Mouse (Mus musculus) adrenal gland, adult (tissue): Measurements from ENCODE around the gene Hnrnpll.
"Not testable (repeated sequence)": the region's sequence is repeated elsewhere in the genome, so short reads cannot be mapped to it uniquely, and the experiment has no call there.

Experiments
- DNase-seq, 2 experiments: peaks; one replicate each; pipeline ENCODE4 v3.0.0; 2022 to 2023; ENCODE audit warnings: low spot score in 1 of 2; ENCODE audit not compliant: inconsistent age in 2 of 2

The Hnrnpll gene

DNA sequence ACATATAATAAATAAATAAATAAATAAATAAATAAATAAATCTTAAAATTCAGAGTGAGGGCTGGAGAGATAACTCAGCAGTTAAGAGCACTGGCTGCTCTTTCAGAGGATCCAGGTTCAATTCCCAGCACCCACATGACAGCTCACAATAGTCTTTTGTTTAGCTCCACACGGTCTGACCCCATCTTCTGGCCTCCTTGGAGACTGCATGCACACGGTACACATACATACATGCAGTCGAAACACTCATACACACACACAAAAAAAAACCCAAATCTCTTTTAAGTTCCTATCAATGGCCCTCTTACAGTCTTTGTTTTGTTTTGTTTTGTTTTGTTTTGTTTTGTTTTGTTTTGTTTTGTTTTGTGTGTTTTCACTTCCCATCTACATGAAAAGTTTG lies 58.3 kb downstream of the Hnrnpll start:
- not testable (repeated sequence) for DNase-seq

DNA sequence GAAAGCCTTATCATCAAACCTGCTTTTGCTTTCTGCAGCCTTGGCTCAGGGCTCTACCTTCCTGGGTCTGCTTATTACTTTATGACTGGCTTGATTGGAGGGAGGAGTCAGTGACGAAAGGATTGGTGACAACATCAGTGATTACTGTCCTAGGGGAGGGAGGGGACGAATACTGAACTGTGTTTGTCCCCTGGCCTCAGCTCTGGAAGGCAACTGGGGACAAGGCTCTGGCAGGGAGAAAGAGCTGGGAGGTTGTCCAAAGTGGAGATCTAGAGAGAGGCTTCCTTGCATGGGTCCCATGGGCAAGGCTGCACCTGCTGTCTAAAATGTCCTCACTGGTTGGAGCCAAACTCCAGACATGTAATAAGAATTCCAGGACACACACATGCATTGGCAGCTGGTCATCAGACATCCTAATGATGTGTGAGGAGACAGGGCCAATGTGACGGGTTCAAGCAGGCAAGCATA lies 59.7 kb downstream of the Hnrnpll start:
- DNase-seq = peak in 1 of 2 experiments; percentile 65

DNA sequence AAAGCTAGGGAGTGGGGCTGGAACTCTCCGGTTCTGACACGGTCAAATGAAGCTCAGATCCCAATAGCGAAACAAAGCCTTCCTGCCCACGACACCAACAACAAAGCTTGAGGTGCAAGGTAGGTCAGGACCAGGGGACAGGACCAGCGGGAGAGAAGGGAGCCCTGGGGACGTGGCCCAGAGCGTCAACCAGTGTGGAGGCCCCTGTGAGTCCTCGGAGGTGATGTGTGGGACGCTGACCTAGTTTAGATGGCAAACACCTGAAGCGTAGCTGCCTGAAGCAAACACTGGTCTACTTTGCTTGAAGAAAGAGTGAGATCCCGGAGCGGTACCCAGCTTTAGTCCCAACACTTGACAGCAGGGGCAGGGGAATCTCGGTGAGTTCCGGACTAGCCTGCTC lies 62.5 kb downstream of the Hnrnpll start:
- DNase-seq = no peak

DNA sequence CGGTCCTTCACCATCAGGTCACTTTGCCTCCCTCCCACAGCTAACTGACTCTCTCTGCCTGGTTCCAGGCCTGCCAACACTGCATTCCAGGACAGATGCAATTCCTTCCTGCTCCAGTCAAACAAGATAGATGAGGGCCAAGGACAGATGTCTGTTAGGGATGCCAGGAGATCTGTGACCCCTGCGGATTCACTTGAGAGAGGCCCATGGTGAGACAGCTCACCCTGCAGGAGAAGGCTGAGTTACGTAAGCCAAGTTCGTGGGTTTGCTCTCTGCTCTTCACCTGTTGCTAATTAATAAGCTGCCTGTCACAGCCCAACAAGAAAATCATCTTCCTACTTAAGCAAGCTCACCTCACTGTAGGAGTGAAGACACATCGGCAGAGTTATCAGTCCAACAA lies 63.1 kb downstream of the Hnrnpll start:
- peak; percentile 72 to 87 for DNase-seq

DNA sequence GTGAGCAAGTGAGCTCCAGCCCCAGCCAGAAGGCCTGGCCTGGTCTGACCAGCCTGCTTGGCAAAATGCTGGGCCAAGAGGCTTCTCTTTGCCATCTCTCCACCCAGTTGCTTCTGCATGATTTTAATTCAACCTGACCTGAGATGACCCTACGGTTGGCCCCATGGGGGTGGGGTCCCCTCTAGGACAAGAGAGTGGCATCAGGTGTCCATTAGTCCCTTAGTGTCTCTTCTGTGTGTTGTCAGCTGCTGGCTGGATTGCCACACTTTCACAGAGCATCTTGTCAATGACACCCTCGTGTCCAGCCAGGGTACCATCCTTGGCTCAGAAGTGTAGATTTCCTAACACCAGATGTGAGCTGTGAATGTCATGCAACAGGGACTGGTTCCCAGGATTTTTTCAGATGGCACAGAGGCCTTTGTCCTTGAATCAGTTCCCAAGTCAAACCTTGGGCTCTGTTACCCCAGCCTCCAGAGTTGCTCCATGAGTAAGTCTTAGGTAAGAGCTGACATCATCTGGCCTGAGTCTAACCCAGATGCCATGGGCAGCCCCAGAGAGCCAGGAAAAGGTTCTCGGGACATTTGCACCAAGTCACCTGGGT lies 66.9 kb downstream of the Hnrnpll start:
- DNase-seq = peak; percentile 76 to 93

DNA sequence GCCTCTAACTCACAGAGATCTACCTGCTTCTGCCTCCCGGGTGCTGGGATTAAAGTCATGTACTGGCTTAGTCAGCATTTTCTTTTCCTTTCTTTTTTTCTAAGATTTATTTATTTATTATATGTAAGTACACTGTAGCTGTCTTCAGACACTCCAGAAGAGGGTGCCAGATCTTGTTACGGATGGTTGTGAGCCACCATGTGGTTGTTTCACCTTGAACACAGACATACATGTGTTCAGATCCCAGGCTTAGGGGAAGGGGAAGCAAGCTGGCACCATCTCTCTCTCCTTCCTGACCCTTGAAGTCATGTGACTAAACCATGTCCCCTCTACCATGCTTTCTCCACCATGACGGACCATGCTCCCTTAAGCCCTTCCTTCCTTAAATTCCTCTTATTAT lies 70.0 kb downstream of the Hnrnpll start:
- DNase-seq = no peak

DNA sequence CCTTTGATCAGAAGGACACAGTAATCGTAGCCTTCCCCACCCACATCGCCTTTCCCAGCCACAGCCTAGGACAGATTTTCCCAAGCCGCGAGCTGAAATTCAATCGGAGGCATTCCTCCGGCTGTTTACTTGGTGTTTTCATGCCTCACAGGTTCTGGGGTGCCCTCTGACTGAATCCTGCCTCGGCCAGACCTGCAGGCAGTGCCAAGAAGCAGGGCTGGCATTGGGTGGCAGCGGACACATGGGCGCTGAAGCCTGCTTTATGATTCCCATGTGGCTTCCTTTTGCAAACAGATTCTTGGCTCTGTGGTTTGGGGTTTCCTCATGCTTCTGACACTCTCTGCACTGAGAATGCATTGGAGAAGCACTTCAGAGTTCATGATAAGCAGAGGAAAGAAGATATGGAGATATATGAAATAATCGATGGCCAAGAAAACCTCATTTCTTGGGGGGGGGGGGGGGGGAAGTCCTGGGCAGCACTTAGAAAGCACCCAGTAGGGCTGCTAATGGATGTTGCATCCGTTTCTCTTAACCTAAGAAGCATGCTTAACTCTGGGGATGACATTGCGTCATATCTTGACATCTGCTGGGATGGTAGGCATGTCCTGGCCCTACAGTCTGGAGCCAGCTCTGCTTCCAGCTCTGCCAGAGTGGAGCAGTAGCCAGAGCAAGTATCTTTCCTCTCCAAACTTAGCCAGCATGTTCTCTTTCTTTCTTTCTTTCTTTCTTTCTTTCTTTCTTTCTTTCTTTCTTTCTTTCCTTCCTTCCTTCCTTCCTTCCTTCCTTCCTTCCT lies 70.8 kb downstream of the Hnrnpll start:
- no peak for DNase-seq

DNA sequence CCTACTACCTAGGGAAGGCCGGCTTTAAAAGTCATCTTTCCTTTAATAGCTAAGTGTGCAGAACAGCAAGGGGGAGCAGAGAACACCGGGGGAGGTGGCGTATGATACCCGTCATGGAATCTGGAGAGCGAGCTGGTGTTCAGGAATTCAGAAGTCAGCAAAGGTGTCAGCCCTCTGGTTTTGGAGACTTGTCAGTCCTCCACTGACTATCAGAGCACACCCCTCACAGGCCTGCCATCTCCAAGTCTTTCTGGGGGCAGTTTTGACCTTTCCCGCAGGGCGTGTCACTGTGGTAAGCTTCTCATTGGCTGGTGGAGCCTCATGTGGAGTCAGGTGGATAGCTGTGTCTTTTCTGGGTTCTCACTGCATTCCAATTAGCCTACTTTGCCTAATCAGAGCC lies 72.0 kb downstream of the Hnrnpll start:
- no peak for DNase-seq

DNA sequence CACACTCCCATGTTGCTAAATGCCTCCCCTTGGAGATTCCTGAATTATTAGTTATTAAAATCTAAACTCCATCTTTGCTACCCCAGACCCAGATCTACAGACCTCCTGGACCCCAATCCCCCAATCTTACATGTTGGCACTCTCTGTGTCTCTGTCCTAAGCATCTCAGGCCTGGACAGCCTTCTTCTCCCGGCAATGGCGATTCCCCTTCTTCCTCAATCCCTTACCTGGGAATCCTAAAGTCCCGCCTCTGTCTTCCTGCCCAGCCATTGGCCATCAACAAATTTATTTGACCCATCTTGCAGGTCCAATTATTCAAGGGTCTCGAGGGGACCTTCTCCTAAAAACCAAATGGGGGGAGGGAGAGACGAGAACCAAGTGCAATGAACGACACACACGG lies 77.7 kb downstream of the Hnrnpll start:
- DNase-seq = no peak

DNA sequence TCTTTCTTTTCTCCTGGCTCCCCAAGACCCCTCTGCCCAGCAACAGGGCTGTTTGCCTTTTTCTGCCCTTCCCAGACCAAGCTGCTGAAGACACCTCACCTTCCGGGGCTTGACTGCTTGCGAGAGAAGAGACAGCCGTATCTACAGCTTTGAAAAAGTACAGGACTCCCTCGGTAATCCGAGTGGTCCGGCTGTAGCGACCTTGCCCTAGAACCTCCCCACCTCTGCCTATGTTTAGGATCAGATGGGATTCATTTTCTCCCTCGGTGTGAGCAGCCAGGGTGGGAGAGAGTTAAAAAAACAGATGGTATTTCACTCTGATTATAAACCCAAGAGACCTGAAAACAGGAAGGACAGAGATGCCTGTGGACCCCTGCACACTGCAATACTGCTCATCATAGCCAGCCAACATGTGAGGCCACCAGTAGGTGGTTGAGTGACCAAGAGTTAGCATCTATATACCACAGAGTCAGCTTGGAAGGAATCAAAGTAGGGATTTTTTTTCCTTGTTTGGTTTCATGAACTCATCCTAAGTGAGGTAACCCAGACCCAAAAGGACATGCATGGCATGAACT lies 79.1 kb downstream of the Hnrnpll start:
- no peak for DNase-seq

DNA sequence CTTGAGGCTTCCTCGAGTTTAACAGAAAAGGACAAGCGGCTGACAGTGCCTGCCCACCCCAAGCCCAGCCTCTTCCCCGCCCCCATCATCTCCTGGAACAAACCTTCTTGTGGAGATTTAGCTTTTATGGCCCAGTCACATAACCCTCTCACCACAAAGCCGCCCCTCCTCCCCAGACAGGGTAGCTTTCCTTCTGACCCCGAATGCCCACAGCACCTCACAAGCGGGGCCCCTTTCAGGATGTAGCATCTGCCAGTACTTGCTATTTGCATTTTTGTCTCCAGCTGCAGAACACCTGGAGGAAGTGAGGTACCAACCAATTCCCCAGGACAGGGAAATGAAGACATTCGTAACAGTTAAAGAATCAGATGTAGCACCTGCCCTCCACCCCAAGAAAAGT lies 79.6 kb downstream of the Hnrnpll start:
- no peak for DNase-seq

DNA sequence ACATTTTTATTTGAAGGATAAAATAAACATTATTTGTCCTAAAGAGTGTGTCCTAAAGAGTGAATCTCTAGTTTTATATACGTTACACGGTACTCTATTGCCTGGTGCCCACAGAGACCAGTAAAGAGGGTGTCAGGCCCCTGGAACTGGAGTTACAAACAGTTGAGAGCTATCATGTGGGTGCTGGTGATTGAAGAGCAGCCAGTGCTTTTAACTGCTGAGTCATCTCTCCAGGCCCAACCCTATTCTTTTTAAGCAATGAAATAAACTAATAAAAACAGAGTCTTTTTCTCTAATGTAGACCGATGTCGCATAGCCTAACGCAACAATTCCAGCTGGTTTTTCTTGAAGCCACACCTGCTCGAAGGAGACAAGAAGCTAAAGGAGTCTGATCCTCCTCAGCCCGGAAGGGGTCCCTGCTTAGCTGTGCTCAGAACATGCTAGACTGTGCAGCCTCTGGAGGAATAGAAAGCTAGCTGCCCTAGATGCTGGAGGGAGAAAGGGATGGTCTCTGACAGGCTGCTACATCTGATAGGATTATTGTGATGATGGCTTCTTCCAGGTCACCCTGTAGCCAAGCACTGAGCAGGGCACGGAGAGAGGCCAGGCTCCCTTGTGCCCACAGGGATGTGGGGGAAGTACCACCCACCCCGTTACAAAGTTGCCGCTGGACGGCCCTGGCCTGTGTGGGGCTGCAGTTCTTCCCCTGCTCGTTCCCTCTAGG lies 80.2 kb downstream of the Hnrnpll start:
- no peak for DNase-seq

DNA sequence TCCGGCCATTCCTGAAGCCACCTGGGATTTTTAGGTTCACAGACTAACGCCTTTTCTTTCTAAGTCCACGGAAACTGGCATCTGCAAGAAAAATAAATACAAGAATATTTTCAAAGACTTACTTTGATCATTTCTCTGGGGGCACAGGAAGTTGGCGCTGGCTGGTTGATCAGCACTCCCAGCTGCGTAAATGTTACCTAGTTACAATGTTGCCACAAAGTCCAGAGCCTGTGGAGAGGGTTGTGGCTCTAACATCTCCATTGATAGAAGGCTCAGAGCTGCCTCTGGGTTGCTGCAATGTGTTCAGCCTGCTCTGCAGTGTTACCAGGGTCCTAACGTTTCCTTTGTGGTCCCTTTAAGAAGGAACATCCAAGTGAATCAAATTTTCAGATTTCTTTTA lies 80.8 kb downstream of the Hnrnpll start:
- DNase-seq = no peak

DNA sequence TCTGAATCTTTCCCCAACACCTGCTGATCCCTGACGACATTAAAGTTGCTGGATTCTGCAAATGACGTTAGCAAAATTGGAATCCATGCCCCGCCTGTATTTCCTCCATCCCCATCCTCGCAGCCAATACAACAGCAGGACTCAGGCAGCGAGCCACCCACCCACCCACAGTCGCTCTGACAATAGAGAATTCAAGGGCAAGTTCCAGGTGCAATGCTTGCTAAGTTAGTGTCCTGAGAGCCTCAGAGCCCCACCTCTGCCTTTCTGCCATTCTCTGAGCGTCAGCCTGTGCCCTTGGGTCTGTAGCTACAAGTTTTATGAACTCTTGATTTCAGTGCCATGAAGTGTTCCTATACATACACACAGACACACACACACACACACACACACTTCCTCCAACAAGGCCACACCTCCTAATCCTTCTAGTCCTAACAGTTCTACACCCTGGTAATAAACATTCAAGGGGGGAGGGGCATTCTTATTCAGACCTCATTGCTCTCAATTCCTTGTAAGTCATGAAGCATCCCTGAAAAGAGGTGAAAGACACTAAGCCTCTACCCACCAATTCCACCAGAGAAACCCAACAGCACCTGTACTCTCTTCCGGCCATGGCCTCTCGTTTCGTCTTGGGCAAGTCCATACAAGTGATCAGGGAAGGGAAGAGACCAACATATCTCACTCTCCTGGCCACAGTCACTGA lies 81.6 kb downstream of the Hnrnpll start:
- DNase-seq = no peak
